ENCODE assay signal across 12 mouse cellular contexts in genomic region chr1:88224029-88224776, GRCm38 (mm10). TPM values are rescaled to one million over a fixed set of nuclear protein-coding genes. Genes with fewer than 3 reads are reported as not detected.
DNase-seq lines count a peak whose midpoint lies in the region; ATAC-seq and TF ChIP-seq lines count a peak whose summit lies in the region.
"Had no signal": no experiment of that assay in that cellular context is flagged by ENCODE, and none has a peak within 500 bp of the region (broad histone marks: within the 10 kb centered on the region; RNA-seq: fewer than 3 reads in every experiment).

No protein-coding gene starts in this region.

- no peak overlapping the region for H3K4me2 ChIP-seq in kidney, embryonic 15.5 days
- no peak overlapping the region for H3K4me2 ChIP-seq in intestine, postnatal 0 days (replicated peaks; ENCODE audit: low read depth)

- H3K27me3 ChIP-seq in kidney, adult 2 months (replicated peaks; ENCODE audit: control insufficient read depth, insufficient read depth, low read length), result no peaks in the 10 kb centered on the region
- no peaks in the 10 kb centered on the region for H3K27me3 ChIP-seq in kidney, embryonic 15.5 days
- no peaks in the 10 kb centered on the region for H3K27me3 ChIP-seq in intestine, postnatal 0 days (replicated peaks; ENCODE audit: control insufficient read depth, insufficient read depth, low read length)

- peak; percentile 75 for DNase-seq in kidney, adult 2 months
- DNase-seq in adipocyte (ENCODE audit: low spot score), result peak; percentile 84
- peak; percentile 27 for DNase-seq in gastrocnemius, postnatal 10 days
- peak; percentile 49 for DNase-seq in lung, postnatal 14 days
- no peak for DNase-seq in cerebellum, postnatal 14 days
- no peak for DNase-seq in embryo, embryonic 9.5 days (ENCODE audit: extremely low spot score)

- WGBS in kidney, adult 2 months, result 61% methylated on average over 2 of the region's 2 CpGs
- 68% methylated on average over 2 of the region's 2 CpGs for WGBS in kidney, embryonic 15.5 days
- WGBS in intestine, postnatal 0 days, result 60% methylated on average over 2 of the region's 2 CpGs

- no peaks in the 10 kb centered on the region for H3K4me1 ChIP-seq in kidney, adult 2 months (ENCODE audit: control insufficient read depth, insufficient read depth, low read length)
- no peaks in the 10 kb centered on the region for H3K4me1 ChIP-seq in kidney, embryonic 15.5 days
- H3K4me1 ChIP-seq in intestine, postnatal 0 days (replicated peaks; ENCODE audit: control insufficient read depth, insufficient read depth, low read length), result no peaks in the 10 kb centered on the region

- H3K27ac ChIP-seq in kidney, adult 2 months (ENCODE audit: insufficient read depth, low read depth, low read length), result no peak overlapping the region
- H3K27ac ChIP-seq in kidney, embryonic 15.5 days, result no peak overlapping the region
- H3K27ac ChIP-seq in intestine, postnatal 0 days (ENCODE audit: low read depth, low read length), result no peak overlapping the region

- no peak overlapping the region for H3K9ac ChIP-seq in kidney, embryonic 15.5 days
- no peak overlapping the region for H3K9ac ChIP-seq in intestine, postnatal 0 days (ENCODE audit: low read depth, low read length)

- peaks cover 38% of the 10 kb centered on the region for H3K9me3 ChIP-seq in kidney, embryonic 15.5 days (replicated peaks)
- H3K9me3 ChIP-seq in intestine, postnatal 0 days (ENCODE audit: control insufficient read depth), result peaks cover 24% of the 10 kb centered on the region

- no peak overlapping the region for H3K4me3 ChIP-seq in kidney, adult 2 months (ENCODE audit: insufficient read depth, low read depth, low read length)
- H3K4me3 ChIP-seq in kidney, embryonic 15.5 days (replicated peaks), result no peak overlapping the region
- no peak overlapping the region for H3K4me3 ChIP-seq in intestine, postnatal 0 days (ENCODE audit: low read depth, low read length)

- TF ChIP-seq POLR2A in kidney, adult 2 months (IDR thresholded peaks at IDR 0.05; ENCODE audit: low read depth, low read length), result no peak

- H3K36me3 ChIP-seq in kidney, adult 2 months (ENCODE audit: control insufficient read depth, insufficient read depth, low read length), result no peaks in the 10 kb centered on the region
- no peaks in the 10 kb centered on the region for H3K36me3 ChIP-seq in kidney, embryonic 15.5 days
- no peaks in the 10 kb centered on the region for H3K36me3 ChIP-seq in intestine, postnatal 0 days (ENCODE audit: control insufficient read depth, insufficient read depth)

- no peak for ATAC-seq in kidney, embryonic 15.5 days (replicated peaks; ENCODE audit: low FRiP score)
- no peak for ATAC-seq in intestine, postnatal 0 days

- no peak for TF ChIP-seq CTCF in kidney, adult 2 months (conservative IDR thresholded peaks at IDR 0.05; ENCODE audit: insufficient read depth, insufficient read length, low read depth, low read length)
- no peak for TF ChIP-seq CTCF in intestine, postnatal 0 days (IDR thresholded peaks at IDR 0.05; ENCODE audit: low read depth)

RNA-seq across cellular contexts. Expression of gene Mroh2a, which starts 2.6 kb away (rescaled TPM):
- 0.08 TPM in 2 replicates for polyA plus RNA-seq in kidney, adult 2 months (2012; rRNA removed)
- polyA plus RNA-seq in kidney, embryonic 15.5 days (2015; fragmentation: Nextera tagmentation; extraction: Ambion mirVana), result 1.3 and 1.8 TPM in 2 replicates
- under 1 TPM in 1 of 2 experiments, not detected in 1; 0.34 TPM for total RNA-seq in gastrocnemius, postnatal 10 days (2021)
- 0.29 and 0.94 TPM in 2 replicates for polyA plus RNA-seq in intestine, postnatal 0 days (2015; fragmentation: Nextera tagmentation; extraction: Ambion mirVana)

RNA-seq across cellular contexts. Expression of gene Ugt1a1, which starts 12.4 kb away (rescaled TPM):
- polyA plus RNA-seq in kidney, adult 2 months (2012; rRNA removed), result 25.5 and 31.7 TPM in 2 replicates
- 1.2 and 1.8 TPM in 2 replicates for polyA plus RNA-seq in kidney, embryonic 15.5 days (2015; fragmentation: Nextera tagmentation; extraction: Ambion mirVana)
- not detected for total RNA-seq in gastrocnemius, postnatal 10 days (2021)
- polyA plus RNA-seq in intestine, postnatal 0 days (2015; fragmentation: Nextera tagmentation; extraction: Ambion mirVana), result 80.7 and 84.0 TPM in 2 replicates
- total RNA-seq: ES-E14 had no signal
- polyA plus RNA-seq: lung, embryonic 16.5 days had no signal

RNA-seq across cellular contexts. Expression of gene Dnajb3, which starts 18.6 kb away (rescaled TPM):
- polyA plus RNA-seq in kidney, adult 2 months (2012; rRNA removed), result 1.6 and 1.9 TPM in 2 replicates
- polyA plus RNA-seq in kidney, embryonic 15.5 days (2015; fragmentation: Nextera tagmentation; extraction: Ambion mirVana), result 10.7 TPM in 2 replicates
- 1 to 10 TPM in 1 of 2 experiments, under 1 TPM in 1; 0.75 to 1.1 TPM for total RNA-seq in gastrocnemius, postnatal 10 days (2021)
- 11.5 and 13.7 TPM in 2 replicates for polyA plus RNA-seq in intestine, postnatal 0 days (2015; fragmentation: Nextera tagmentation; extraction: Ambion mirVana)

RNA-seq across cellular contexts. Expression of gene Ugt1a2, which starts 23.8 kb away (rescaled TPM):
- polyA plus RNA-seq in kidney, adult 2 months (2012; rRNA removed), result 1,010 and 1,230 TPM in 2 replicates
- polyA plus RNA-seq in kidney, embryonic 15.5 days (2015; fragmentation: Nextera tagmentation; extraction: Ambion mirVana), result 27.5 and 28.9 TPM in 2 replicates
- under 1 TPM in 1 of 2 experiments, not detected in 1; 0.18 TPM for total RNA-seq in gastrocnemius, postnatal 10 days (2021)
- 0.05 and 0.16 TPM in 2 replicates for polyA plus RNA-seq in intestine, postnatal 0 days (2015; fragmentation: Nextera tagmentation; extraction: Ambion mirVana)
- total RNA-seq: ES-E14; left cerebral cortex, adult 8-10 months had no signal
- polyA plus RNA-seq: heart, postnatal 0 days; lung, embryonic 16.5 days had no signal

RNA-seq across cellular contexts. Expression of gene Hjurp, which starts 53.2 kb away (rescaled TPM):
- 12.8 and 14.5 TPM in 2 replicates for polyA plus RNA-seq in kidney, adult 2 months (2012; rRNA removed)
- polyA plus RNA-seq in kidney, embryonic 15.5 days (2015; fragmentation: Nextera tagmentation; extraction: Ambion mirVana), result 162 and 175 TPM in 2 replicates
- 10 to 100 TPM; 29.0 to 47.9 TPM for total RNA-seq in gastrocnemius, postnatal 10 days (2021)
- 29.1 and 30.8 TPM in 2 replicates for polyA plus RNA-seq in intestine, postnatal 0 days (2015; fragmentation: Nextera tagmentation; extraction: Ambion mirVana)

Comparison
In these comparisons a context has a peak if more than half of its experiments do, and no peak if none do; other contexts are left out.
1. DNase-seq: peak in kidney, adult 2 months (single experiment), adipocyte (single experiment), gastrocnemius, postnatal 10 days (single experiment) and lung, postnatal 14 days (single experiment); none in cerebellum, postnatal 14 days (0 of 2) and embryo, embryonic 9.5 days (single experiment).